Mouse (Mus musculus) olfactory bulb, adult 2 months (tissue): ENCODE results near the gene Gpr160.

ENCODE experiments used
- CTCF ChIP-seq: fragments of 200-500 bp; IDR thresholded peaks from 2 replicates; pipeline ENCODE4 v1.5.1; 2012; ENCODE audit warnings: low read depth, mild to moderate bottlenecking, low read length, moderate library complexity; ENCODE audit not compliant: insufficient read depth
- POLR2A ChIP-seq: fragments of 200-500 bp; IDR thresholded peaks from 2 replicates; pipeline ENCODE4 v1.6.1; 2012; ENCODE audit warnings: mild to moderate bottlenecking, low read depth, low read length, moderate library complexity; ENCODE audit not compliant: insufficient read depth

DNA sequence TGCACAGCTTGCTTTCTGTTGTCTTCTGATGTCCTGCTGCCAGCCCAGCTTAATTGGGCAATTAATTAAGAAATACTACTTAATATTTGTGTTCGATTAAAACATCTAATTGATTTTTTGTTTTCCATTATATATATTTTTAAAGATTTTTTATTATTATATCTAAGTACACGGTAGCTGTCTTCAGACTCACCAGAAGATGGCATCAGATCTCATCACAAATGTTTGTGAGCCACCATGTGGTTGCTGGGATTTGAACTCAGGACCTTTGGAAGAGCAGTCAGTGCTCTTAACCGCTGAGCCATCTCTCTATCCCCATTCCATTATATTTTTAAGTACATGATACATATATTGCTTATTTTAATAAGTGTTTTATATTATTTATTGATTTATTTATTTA lies 22.5 kb upstream of the Gpr160 start:
- TF ChIP-seq CTCF: no peak
- no peak for TF ChIP-seq POLR2A
